27 mouse cellular contexts compared by ENCODE assay signal in the genomic region with DNA sequence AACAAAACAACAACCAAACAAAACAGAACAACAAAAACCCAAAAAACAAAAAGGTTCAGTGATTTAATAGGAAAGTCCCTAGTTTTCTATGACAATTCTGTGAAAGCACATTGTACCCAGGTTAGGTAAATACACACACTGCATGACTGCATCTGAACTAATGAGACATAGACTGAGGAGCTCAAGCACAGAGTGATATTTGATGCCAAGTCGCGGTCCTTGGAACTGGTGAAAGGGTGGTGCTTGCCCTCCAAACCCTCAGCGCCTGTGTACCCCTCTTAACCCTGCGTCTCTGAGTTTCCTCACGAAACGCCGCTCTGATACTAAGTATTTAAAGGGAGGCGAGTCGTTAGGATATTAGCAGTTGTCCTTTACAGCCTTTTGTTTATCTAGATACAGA. TPM values are rescaled to one million over a fixed set of nuclear protein-coding genes. Genes with fewer than 3 reads are reported as not detected.
"Had no signal": no experiment of that assay in that cellular context is flagged by ENCODE, and none has a peak within 500 bp of the region (broad histone marks: within the 10 kb centered on the region; RNA-seq: fewer than 3 reads in every experiment).

No protein-coding gene starts in this region.

- H3K9ac ChIP-seq: heart, embryonic 12.5 days; hindbrain, embryonic 12.5 days; hindbrain, embryonic 14.5 days; intestine, embryonic 15.5 days; limb, embryonic 12.5 days; liver, embryonic 13.5 days; liver, embryonic 15.5 days; liver, postnatal 0 days had no signal

- H3K4me1 ChIP-seq: hindbrain, embryonic 10.5 days; hindbrain, embryonic 12.5 days; intestine, embryonic 15.5 days; limb, embryonic 10.5 days; limb, embryonic 12.5 days had no signal

- H3K4me3 ChIP-seq: gastrocnemius, adult 2 months; heart, embryonic 10.5 days; heart, embryonic 12.5 days; hindbrain, embryonic 10.5 days; hindbrain, embryonic 12.5 days; intestine, embryonic 15.5 days; layer of hippocampus, adult 2 months; left cerebral cortex, adult 2 months; limb, embryonic 10.5 days; limb, embryonic 12.5 days; liver, embryonic 13.5 days; liver, embryonic 15.5 days had no signal

- H3K9me3 ChIP-seq: heart, embryonic 10.5 days; heart, embryonic 12.5 days; hindbrain, embryonic 10.5 days; hindbrain, embryonic 12.5 days; intestine, embryonic 15.5 days; limb, embryonic 10.5 days; limb, embryonic 12.5 days; liver, embryonic 13.5 days; liver, embryonic 15.5 days had no signal

- H3K27ac ChIP-seq: gastrocnemius, adult 2 months; heart, embryonic 10.5 days; hindbrain, embryonic 10.5 days; hindbrain, embryonic 12.5 days; hindbrain, embryonic 14.5 days; intestine, embryonic 15.5 days; layer of hippocampus, adult 2 months; left cerebral cortex, adult 2 months; limb, embryonic 10.5 days; limb, embryonic 12.5 days; liver, embryonic 13.5 days; liver, embryonic 15.5 days had no signal

- H3K27me3 ChIP-seq: heart, embryonic 12.5 days; hindbrain, embryonic 12.5 days; intestine, embryonic 15.5 days; limb, embryonic 12.5 days; liver, embryonic 13.5 days; liver, embryonic 15.5 days had no signal

- ATAC-seq: hindbrain, embryonic 16.5 days; inflammation-experienced regulatory T-cells, adult 6 months; intestine, embryonic 15.5 days; intestine, postnatal 0 days; liver, postnatal 0 days had no signal

- H3K4me2 ChIP-seq: heart, embryonic 12.5 days; hindbrain, embryonic 12.5 days; hindbrain, embryonic 14.5 days; intestine, embryonic 15.5 days; limb, embryonic 12.5 days; liver, embryonic 11.5 days; liver, embryonic 13.5 days; liver, embryonic 15.5 days had no signal

- DNase-seq: gastrocnemius, adult 2 months; gastrocnemius, postnatal 10 days; gastrocnemius, postnatal 25 days; heart, adult 18-20 months; heart, postnatal 10 days; heart, postnatal 4 days; kidney, adult 2 months; kidney, postnatal 10 days; kidney, postnatal 36 days; liver; liver, embryonic 13.5 days; liver, postnatal 0 days had no signal

RNA-seq across cellular contexts. Expression of a gene that starts 37.0 kb away (rescaled TPM):
- polyA plus RNA-seq: heart, embryonic 10.5 days; hindbrain, embryonic 12.5 days; hindbrain, embryonic 14.5 days; inflammation-experienced regulatory T-cells, adult 6 months; kidney, adult 2 months; limb, embryonic 10.5 days; limb, embryonic 12.5 days; liver, embryonic 13.5 days; liver, postnatal 0 days had no signal
